Mouse (Mus musculus): Measurements from ENCODE around the gene Ppfia4. TPM values are rescaled to one million over a fixed set of nuclear protein-coding genes. Genes with fewer than 3 reads are reported as not detected.

Gene Ppfia4
- total and polyA plus RNA-seq, 3 experiments = 0.80 to 4.9 (median 0.94) TPM

DNA sequence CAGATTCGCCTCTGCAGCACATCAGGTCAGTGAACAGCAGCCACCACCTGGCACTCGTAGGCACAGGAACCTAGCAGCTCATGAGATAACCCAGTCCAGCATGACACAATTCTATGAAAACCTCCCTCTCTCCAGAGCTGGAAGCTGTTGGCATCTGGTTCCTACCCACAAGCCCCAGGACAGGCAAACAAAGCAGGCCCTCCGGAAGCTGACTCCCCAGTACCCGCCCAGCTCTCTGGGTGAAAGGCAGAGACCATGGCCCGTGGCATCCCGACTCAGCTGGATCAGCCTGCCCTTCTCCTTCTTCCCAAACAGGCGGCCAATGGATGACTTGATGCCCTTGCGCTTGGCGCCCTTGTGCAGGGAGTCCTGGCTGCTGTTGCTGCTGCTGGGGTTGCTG is 16.4 kb downstream of the Ppfia4 start:
- H3K79me2 ChIP-seq (replicated peaks; ENCODE audit: control insufficient read depth, insufficient read depth, low read length) = no peaks in the 10 kb centered on the region
- intact Hi-C loops (cut with DNase I) = loop anchor here (5.0 kb wide), 1 partner anchor 39 kb away; no protein-coding TSS in a partner anchor
- no peak overlapping the region for H3K9ac ChIP-seq (ENCODE audit: low read depth, low read length)
- no peak for DNase-seq
- H3K4me3 ChIP-seq = no peak overlapping the region
- WGBS = 82% methylated on average over 9 of the region's 9 CpGs
- H3K27ac ChIP-seq = no peak overlapping the region
- TF ChIP-seq EP300 (IDR thresholded peaks at IDR 0.05; ENCODE audit: insufficient read depth, low read depth, low read length) = no peak
- TF ChIP-seq POLR2A (IDR thresholded peaks at IDR 0.05; ENCODE audit: insufficient read depth, low read depth, low read length) = no peak
- no peaks in the 10 kb centered on the region for H3K4me1 ChIP-seq (ENCODE audit: control insufficient read depth, insufficient read depth, low read length)
- H3K36me3 ChIP-seq (ENCODE audit: control insufficient read depth, insufficient read depth, low read length) = no peaks in the 10 kb centered on the region
- H3K27me3 ChIP-seq (ENCODE audit: control insufficient read depth, insufficient read depth, low read length) = no peaks in the 10 kb centered on the region

GRCm38 (mm10) chr1:134315181-134315580 is 17.5 kb downstream of the Ppfia4 start:
- Histone ChIP-seq H3K79me2 (replicated peaks; ENCODE audit: control insufficient read depth, insufficient read depth, low read length) (no peaks in the 10 kb centered on the region), H3K4me1 (ENCODE audit: control insufficient read depth, insufficient read depth, low read length) (no peaks in the 10 kb centered on the region), H3K36me3 (ENCODE audit: control insufficient read depth, insufficient read depth, low read length) (no peaks in the 10 kb centered on the region), H3K4me3 (no peak overlapping the region), H3K9ac (ENCODE audit: low read depth, low read length) (no peak overlapping the region), H3K27ac (no peak overlapping the region), H3K27me3 (ENCODE audit: control insufficient read depth, insufficient read depth, low read length) (no peaks in the 10 kb centered on the region)
- no peak for DNase-seq
- WGBS = 88% methylated on average over 5 of the region's 5 CpGs
- intact Hi-C loops (cut with DNase I) = loop anchor here (5.0 kb wide), 1 partner anchor 38 kb away; no protein-coding TSS in a partner anchor
- no peak for TF ChIP-seq EP300 (IDR thresholded peaks at IDR 0.05; ENCODE audit: insufficient read depth, low read depth, low read length)
- no peak for TF ChIP-seq CTCF (IDR thresholded peaks at IDR 0.05)
- no peak for TF ChIP-seq POLR2A (IDR thresholded peaks at IDR 0.05; ENCODE audit: insufficient read depth, low read depth, low read length)

- no peaks in the 10 kb centered on the region for H3K36me3 ChIP-seq (ENCODE audit: control insufficient read depth, insufficient read depth, low read length)
- H3K27me3 ChIP-seq (ENCODE audit: control insufficient read depth, insufficient read depth, low read length) = no peaks in the 10 kb centered on the region
- no peaks in the 10 kb centered on the region for H3K4me1 ChIP-seq (ENCODE audit: control insufficient read depth, insufficient read depth, low read length)
- TF ChIP-seq POLR2A (IDR thresholded peaks at IDR 0.05; ENCODE audit: insufficient read depth, low read depth, low read length) (no peak), EP300 (IDR thresholded peaks at IDR 0.05; ENCODE audit: insufficient read depth, low read depth, low read length) (no peak), CTCF (IDR thresholded peaks at IDR 0.05) (no peak)
- H3K9ac ChIP-seq (ENCODE audit: low read depth, low read length) = no peak overlapping the region
- no peak overlapping the region for H3K4me3 ChIP-seq
- no peak overlapping the region for H3K27ac ChIP-seq
- 83% methylated on average over 7 of the region's 7 CpGs for WGBS
- DNase-seq = no peak
- no peaks in the 10 kb centered on the region for H3K79me2 ChIP-seq (replicated peaks; ENCODE audit: control insufficient read depth, insufficient read depth, low read length)
- intact Hi-C loops (cut with DNase I) = no loop called here
Observed at GRCm38 (mm10) chr1:134311760-134312159, 21.0 kb downstream of the Ppfia4 start.

GRCm38 (mm10) chr1:134310729-134311128 is 22.0 kb downstream of the Ppfia4 start:
- WGBS = 95% methylated on average over 3 of the region's 3 CpGs
- intact Hi-C loops (cut with DNase I) = no loop called here
- TF ChIP-seq EP300 (IDR thresholded peaks at IDR 0.05; ENCODE audit: insufficient read depth, low read depth, low read length) = no peak
- TF ChIP-seq CTCF (IDR thresholded peaks at IDR 0.05) = no peak

GRCm38 (mm10) chr1:134310291-134310690 is 22.4 kb downstream of the Ppfia4 start:
- no peak overlapping the region for H3K27ac ChIP-seq
- no peaks in the 10 kb centered on the region for H3K36me3 ChIP-seq (ENCODE audit: control insufficient read depth, insufficient read depth, low read length)
- intact Hi-C loops (cut with DNase I) = no loop called here
- no peak overlapping the region for H3K9ac ChIP-seq (ENCODE audit: low read depth, low read length)
- no peak for TF ChIP-seq POLR2A (IDR thresholded peaks at IDR 0.05; ENCODE audit: insufficient read depth, low read depth, low read length)
- no peak for TF ChIP-seq CTCF (IDR thresholded peaks at IDR 0.05)
- no peak for TF ChIP-seq EP300 (IDR thresholded peaks at IDR 0.05; ENCODE audit: insufficient read depth, low read depth, low read length)
- 46% methylated on average over 2 of the region's 2 CpGs for WGBS
- DNase-seq = no peak
- H3K4me3 ChIP-seq = no peak overlapping the region
- H3K27me3 ChIP-seq (ENCODE audit: control insufficient read depth, insufficient read depth, low read length) = no peaks in the 10 kb centered on the region
- no peaks in the 10 kb centered on the region for H3K79me2 ChIP-seq (replicated peaks; ENCODE audit: control insufficient read depth, insufficient read depth, low read length)
- H3K4me1 ChIP-seq (ENCODE audit: control insufficient read depth, insufficient read depth, low read length) = no peaks in the 10 kb centered on the region

More at GRCm38 (mm10) chr1:134310729-134311128, 22.0 kb downstream of the Ppfia4 start:
- no peak for DNase-seq
- H3K4me3 ChIP-seq = no peak overlapping the region
- no peak overlapping the region for H3K9ac ChIP-seq (ENCODE audit: low read depth, low read length)
- no peaks in the 10 kb centered on the region for H3K4me1 ChIP-seq (ENCODE audit: control insufficient read depth, insufficient read depth, low read length)
- H3K79me2 ChIP-seq (replicated peaks; ENCODE audit: control insufficient read depth, insufficient read depth, low read length) = no peaks in the 10 kb centered on the region
- no peak overlapping the region for H3K27ac ChIP-seq
- no peaks in the 10 kb centered on the region for H3K36me3 ChIP-seq (ENCODE audit: control insufficient read depth, insufficient read depth, low read length)
- no peaks in the 10 kb centered on the region for H3K27me3 ChIP-seq (ENCODE audit: control insufficient read depth, insufficient read depth, low read length)

GRCm38 (mm10) chr1:134307409-134307808 is 25.3 kb downstream of the Ppfia4 start:
- no peak for DNase-seq
- Histone ChIP-seq H3K27me3 (ENCODE audit: control insufficient read depth, insufficient read depth, low read length) (no peaks in the 10 kb centered on the region), H3K79me2 (replicated peaks; ENCODE audit: control insufficient read depth, insufficient read depth, low read length) (no peaks in the 10 kb centered on the region), H3K9ac (ENCODE audit: low read depth, low read length) (no peak overlapping the region), H3K4me3 (no peak overlapping the region), H3K27ac (no peak overlapping the region), H3K4me1 (ENCODE audit: control insufficient read depth, insufficient read depth, low read length) (peaks cover 9% of the 10 kb centered on the region), H3K36me3 (ENCODE audit: control insufficient read depth, insufficient read depth, low read length) (0 out of 2 replicates have a peak, but pooled peaks cover 2% of the 10 kb centered on the region)
- WGBS = 60% methylated on average over 10 of the region's 10 CpGs
- intact Hi-C loops (cut with DNase I) = no loop called here
- TF ChIP-seq CTCF (IDR thresholded peaks at IDR 0.05) (no peak), EP300 (IDR thresholded peaks at IDR 0.05; ENCODE audit: insufficient read depth, low read depth, low read length) (no peak), POLR2A (IDR thresholded peaks at IDR 0.05; ENCODE audit: insufficient read depth, low read depth, low read length) (no peak)
